Comparison of ENCODE assay signal across 8 mouse cellular contexts in the genomic region with DNA sequence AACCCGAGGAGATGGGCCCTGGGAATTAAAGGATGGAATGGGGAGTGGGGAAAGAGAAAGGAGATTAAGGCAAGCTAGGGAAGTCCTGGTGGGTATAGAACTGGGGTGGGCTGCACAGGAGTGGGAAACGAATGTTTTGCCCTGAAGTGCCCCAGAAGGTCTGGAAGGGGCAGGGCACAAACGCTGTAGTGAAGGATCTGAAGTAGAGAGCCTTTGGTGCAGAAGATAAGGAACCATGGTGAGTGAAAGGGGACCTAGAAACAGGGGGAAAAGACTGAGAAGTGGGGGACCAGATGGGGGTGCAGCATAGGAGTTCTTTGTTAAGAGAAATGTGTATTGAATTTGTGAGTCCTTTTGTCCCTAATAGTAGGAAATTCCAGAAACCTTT. TPM values are rescaled to one million over a fixed set of nuclear protein-coding genes. Genes with fewer than 3 reads are reported as not detected.
DNase-seq lines count a peak whose midpoint lies in the region; ATAC-seq and TF ChIP-seq lines count a peak whose summit lies in the region.

Gene Usp49 (plus strand): TSS at position 13 of the 388 bp plus-strand sequence.

- ATAC-seq in lung, postnatal 0 days = no peak
- ATAC-seq in intestine, embryonic 14.5 days (replicated peaks; ENCODE audit: low FRiP score, low TSS enrichment, low read depth) = no peak
- ATAC-seq in neural tube, embryonic 13.5 days (ENCODE audit: low read depth) = no peak

- no peak for DNase-seq in frontal cortex, adult 2 months (ENCODE audit: extremely low spot score in 1 of 2, low spot score in 1 of 2)
- no peak for DNase-seq in frontal cortex, postnatal 14 days (ENCODE audit: low spot score in 2 of 2)
- DNase-seq in lung, postnatal 0 days (ENCODE audit: low spot score) = no peak
- no peak for DNase-seq in lung, postnatal 25 days (ENCODE audit: low spot score)
- no peak for DNase-seq in intestine, embryonic 14.5 days (ENCODE audit: low spot score)
- DNase-seq in gastrocnemius, adult 18-20 months (ENCODE audit: low spot score) = no peak
- DNase-seq in frontal cortex, postnatal 25 days (ENCODE audit: low spot score in 2 of 2) = no peak

- no peaks in the 10 kb centered on the region for H3K9me3 ChIP-seq in lung, postnatal 0 days (ENCODE audit: low read length)
- H3K9me3 ChIP-seq in intestine, embryonic 14.5 days (ENCODE audit: control insufficient read depth, low read length) = no peaks in the 10 kb centered on the region
- no peaks in the 10 kb centered on the region for H3K9me3 ChIP-seq in neural tube, embryonic 13.5 days

- no peak for TF ChIP-seq CTCF in lung, postnatal 0 days (IDR thresholded peaks at IDR 0.05)

- H3K4me3 ChIP-seq in lung, postnatal 0 days (ENCODE audit: low read depth, low read length) = peak within 1 kb of the TSS; percentile 87
- H3K4me3 ChIP-seq in intestine, embryonic 14.5 days (ENCODE audit: low read depth, low read length) = peak within 1 kb of the TSS; percentile 87
- H3K4me3 ChIP-seq in neural tube, embryonic 13.5 days = peak within 1 kb of the TSS; percentile 60

- no peak for TF ChIP-seq EP300 in lung, postnatal 0 days (IDR thresholded peaks at IDR 0.05)

- peak within 1 kb of the TSS; percentile 54 for H3K9ac ChIP-seq in lung, postnatal 0 days (replicated peaks; ENCODE audit: low read depth)
- H3K9ac ChIP-seq in intestine, embryonic 14.5 days (ENCODE audit: low read length) = peak within 1 kb of the TSS; percentile 72
- peak within 1 kb of the TSS; percentile 83 for H3K9ac ChIP-seq in neural tube, embryonic 13.5 days

- H3K36me3 ChIP-seq in lung, postnatal 0 days (ENCODE audit: insufficient read depth, low read length) = no peaks in the 10 kb centered on the region
- H3K36me3 ChIP-seq in intestine, embryonic 14.5 days (ENCODE audit: control insufficient read depth, insufficient read depth, low read length) = peaks cover 16% of the 10 kb centered on the region; the same call in 1 of the 2 replicates
- peaks cover 9% of the 10 kb centered on the region; the same call in 1 of the 2 replicates for H3K36me3 ChIP-seq in neural tube, embryonic 13.5 days

- no peaks in the 10 kb centered on the region for H3K27me3 ChIP-seq in lung, postnatal 0 days (replicated peaks; ENCODE audit: insufficient read depth, low read length)
- H3K27me3 ChIP-seq in intestine, embryonic 14.5 days (replicated peaks; ENCODE audit: control insufficient read depth, insufficient read depth, low read length) = no peaks in the 10 kb centered on the region
- no peaks in the 10 kb centered on the region for H3K27me3 ChIP-seq in neural tube, embryonic 13.5 days

- H3K4me2 ChIP-seq in lung, postnatal 0 days (replicated peaks; ENCODE audit: low read depth, low read length) = peak within 1 kb of the TSS; percentile 98
- H3K4me2 ChIP-seq in intestine, embryonic 14.5 days (ENCODE audit: low read length) = peak within 1 kb of the TSS; percentile 84
- H3K4me2 ChIP-seq in neural tube, embryonic 13.5 days = peak within 1 kb of the TSS; percentile 77

- WGBS in lung, postnatal 0 days = 4% methylated on average over 3 of the region's 3 CpGs
- 0% methylated on average over 3 of the region's 3 CpGs for WGBS in intestine, embryonic 14.5 days
- 1% methylated on average over 3 of the region's 3 CpGs for WGBS in neural tube, embryonic 13.5 days

- peaks cover 6% of the 10 kb centered on the region for H3K4me1 ChIP-seq in lung, postnatal 0 days (ENCODE audit: insufficient read depth, low read depth, low read length)
- peaks cover 24% of the 10 kb centered on the region for H3K4me1 ChIP-seq in intestine, embryonic 14.5 days (replicated peaks; ENCODE audit: control insufficient read depth, insufficient read depth, low read length)
- peaks cover 44% of the 10 kb centered on the region for H3K4me1 ChIP-seq in neural tube, embryonic 13.5 days (replicated peaks)

- peak within 1 kb of the TSS; percentile 77 for H3K27ac ChIP-seq in lung, postnatal 0 days (ENCODE audit: low read length)
- H3K27ac ChIP-seq in intestine, embryonic 14.5 days (ENCODE audit: low read depth) = peak within 1 kb of the TSS; percentile 93
- peak within 1 kb of the TSS; percentile 95 for H3K27ac ChIP-seq in neural tube, embryonic 13.5 days (replicated peaks)

RNA-seq across cellular contexts. Expression of gene Usp49, which starts in this region (rescaled TPM):
- polyA plus RNA-seq in frontal cortex, adult 2 months (2012; rRNA removed) = 12.4 and 13.1 TPM in 2 replicates
- polyA plus RNA-seq in lung, postnatal 0 days (2015; fragmentation: Nextera tagmentation; extraction: Ambion mirVana) = 3.3 and 4.1 TPM in 2 replicates
- 5.3 and 6.5 TPM in 2 replicates for polyA plus RNA-seq in intestine, embryonic 14.5 days (2014; fragmentation: Nextera tagmentation; extraction: Ambion mirVana)
- polyA plus RNA-seq in neural tube, embryonic 13.5 days (2015; fragmentation: Nextera tagmentation; extraction: Ambion mirVana) = 8.2 and 10.6 TPM in 2 replicates
- total RNA-seq in gastrocnemius, adult 18-20 months (2021) = 1 to 10 TPM; 3.0 to 3.5 TPM
